Mouse (Mus musculus): ENCODE measurements around the gene Vash1. TPM values are rescaled to one million over a fixed set of nuclear protein-coding genes. Genes with fewer than 3 reads are reported as not detected.

The Vash1 gene
- 12.7 and 14.2 TPM in 2 replicates for polyA plus RNA-seq (2014; fragmentation: Nextera tagmentation; extraction: Ambion mirVana)

DNA sequence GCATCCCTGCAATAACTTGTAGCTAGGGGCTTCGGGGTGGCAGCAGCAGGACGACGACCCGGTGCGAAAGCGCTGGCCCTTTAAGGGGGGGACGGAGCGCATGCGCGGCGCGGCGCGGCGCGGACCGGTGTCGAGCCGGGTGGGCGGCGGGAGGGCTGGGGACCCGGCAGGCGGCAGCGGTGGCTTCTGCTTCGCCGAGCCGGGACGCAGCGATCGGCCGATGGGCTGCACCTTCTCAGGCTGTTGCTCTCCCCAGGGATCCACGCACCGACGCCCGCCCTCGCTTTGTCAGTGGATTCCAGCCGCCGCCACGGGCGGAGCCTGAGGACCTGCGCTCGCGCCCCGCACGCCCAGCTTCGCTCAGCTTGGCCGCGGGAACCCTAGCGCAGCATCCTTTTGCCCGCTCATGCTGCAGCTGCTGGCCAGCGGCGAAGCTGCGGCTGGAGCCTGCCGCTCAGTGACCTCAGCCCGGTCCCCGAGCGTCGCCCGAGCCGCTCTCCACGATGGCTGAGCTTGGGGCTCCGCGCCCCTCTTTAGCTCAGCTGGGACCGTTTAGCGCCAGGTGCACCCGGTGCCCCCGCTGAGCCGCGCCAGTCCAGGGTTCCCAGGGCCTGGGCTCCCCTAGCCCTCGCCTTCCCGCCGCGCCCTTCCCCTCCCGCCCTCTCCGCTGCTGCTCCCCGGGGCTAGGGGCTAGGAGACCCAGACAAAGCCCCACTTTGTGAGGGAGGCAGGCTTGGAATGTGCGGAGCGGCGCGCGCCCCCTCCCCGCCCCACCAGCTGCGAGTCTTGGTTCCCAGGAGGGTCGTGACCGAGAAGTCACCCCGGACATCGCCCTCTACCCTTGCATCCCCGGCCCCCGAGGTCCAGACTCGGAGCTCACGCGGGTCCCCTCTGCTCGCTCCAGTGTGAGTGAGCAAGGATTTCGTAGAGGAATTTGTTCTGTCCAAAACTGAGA, at the start of gene Vash1:
Gene Vash1, plus strand, starts transcription at position 110 of the 955 bp plus-strand sequence.
- Histone ChIP-seq H3K4me1 (ENCODE audit: insufficient read depth) (peaks cover 7% of the 10 kb centered on the region; the same call in 1 of the 2 replicates), H3K27ac (ENCODE audit: low read depth) (peak within 1 kb of the TSS; percentile 78), H3K9ac (peak within 1 kb of the TSS; percentile 80), H3K9me3 (ENCODE audit: low read depth, low read length) (no peaks in the 10 kb centered on the region), H3K36me3 (ENCODE audit: insufficient read depth) (no peaks in the 10 kb centered on the region), H3K27me3 (ENCODE audit: insufficient read depth, low read length) (no peaks in the 10 kb centered on the region), H3K4me3 (ENCODE audit: low read depth, low read length) (peak within 1 kb of the TSS; percentile 77), H3K4me2 (peak within 1 kb of the TSS; percentile 99)
- under 1% methylated on average over 93 of the region's 94 CpGs for WGBS
- TF ChIP-seq CTCF (IDR thresholded peaks at IDR 0.05; ENCODE audit: low read depth), result no peak
- ATAC-seq (ENCODE audit: insufficient read depth), result peak; percentile 81
- peak; percentile 86 for DNase-seq

DNA sequence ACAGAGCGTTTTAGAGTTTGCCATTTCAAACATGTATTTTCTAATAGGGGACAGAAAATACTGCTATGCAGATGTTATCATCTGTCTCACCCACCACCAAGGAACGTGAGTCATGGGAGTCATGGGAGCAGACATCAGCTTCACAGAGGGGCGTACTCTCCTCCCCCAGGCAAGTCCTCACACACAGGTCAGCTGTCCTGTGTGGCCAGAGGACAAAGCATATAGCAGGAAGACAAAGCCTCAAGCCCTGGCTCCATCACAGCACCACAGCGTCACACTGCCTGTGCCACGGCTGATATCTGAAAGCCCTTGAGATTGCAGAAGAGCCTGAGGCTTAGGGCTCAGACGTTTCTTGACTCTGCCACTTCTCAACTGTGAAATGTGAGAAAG, 49.7 kb upstream of the Vash1 start:
- WGBS, result 12% methylated on average over 6 of the region's 6 CpGs
- peak; percentile 59 for DNase-seq
- Histone ChIP-seq H3K9me3 (ENCODE audit: low read depth, low read length) (no peaks in the 10 kb centered on the region), H3K27ac (ENCODE audit: low read depth) (peak overlapping the region; percentile 75), H3K4me2 (no peak overlapping the region), H3K36me3 (ENCODE audit: insufficient read depth) (no peaks in the 10 kb centered on the region), H3K4me1 (ENCODE audit: insufficient read depth) (peaks cover 10% of the 10 kb centered on the region), H3K4me3 (ENCODE audit: low read depth, low read length) (no peak overlapping the region), H3K27me3 (ENCODE audit: insufficient read depth, low read length) (no peaks in the 10 kb centered on the region), H3K9ac (no peak overlapping the region)
- TF ChIP-seq CTCF (IDR thresholded peaks at IDR 0.05; ENCODE audit: low read depth), result no peak
- peak; percentile 82 for ATAC-seq (ENCODE audit: insufficient read depth)

DNA sequence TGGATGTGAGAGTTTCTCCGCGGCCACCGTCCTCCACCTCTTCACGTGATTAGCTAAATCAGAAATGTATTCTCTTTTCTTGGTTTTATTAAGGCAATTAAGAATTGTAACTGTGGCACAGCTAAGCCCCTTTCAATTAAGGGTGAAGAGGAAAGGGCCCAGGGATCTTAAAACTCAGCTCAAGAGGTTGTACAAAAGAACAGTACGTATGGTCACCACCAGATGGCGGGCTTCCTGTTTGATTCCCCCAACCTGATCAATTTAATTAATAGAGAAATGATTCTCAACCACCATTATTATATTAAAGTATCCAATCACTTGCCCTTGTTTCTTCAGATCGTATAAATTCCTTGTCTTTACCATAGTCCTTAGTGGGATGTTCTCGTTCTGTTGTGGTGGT, 36.7 kb upstream of the Vash1 start:
- H3K4me2 ChIP-seq, result no peak overlapping the region
- H3K9me3 ChIP-seq (ENCODE audit: low read depth, low read length), result no peaks in the 10 kb centered on the region
- no peak overlapping the region for H3K9ac ChIP-seq
- TF ChIP-seq CTCF (IDR thresholded peaks at IDR 0.05; ENCODE audit: low read depth), result peak; percentile 67
- H3K36me3 ChIP-seq (ENCODE audit: insufficient read depth), result no peaks in the 10 kb centered on the region
- no peak overlapping the region for H3K4me3 ChIP-seq (ENCODE audit: low read depth, low read length)
- no peak overlapping the region for H3K27ac ChIP-seq (ENCODE audit: low read depth)
- H3K4me1 ChIP-seq (ENCODE audit: insufficient read depth), result no peaks in the 10 kb centered on the region; the same call in 1 of the 2 replicates
- H3K27me3 ChIP-seq (ENCODE audit: insufficient read depth, low read length), result no peaks in the 10 kb centered on the region
- WGBS, result 44% methylated on average over 8 of the region's 8 CpGs
- DNase-seq (peak; percentile 57), ATAC-seq (ENCODE audit: insufficient read depth) (no peak)

DNA sequence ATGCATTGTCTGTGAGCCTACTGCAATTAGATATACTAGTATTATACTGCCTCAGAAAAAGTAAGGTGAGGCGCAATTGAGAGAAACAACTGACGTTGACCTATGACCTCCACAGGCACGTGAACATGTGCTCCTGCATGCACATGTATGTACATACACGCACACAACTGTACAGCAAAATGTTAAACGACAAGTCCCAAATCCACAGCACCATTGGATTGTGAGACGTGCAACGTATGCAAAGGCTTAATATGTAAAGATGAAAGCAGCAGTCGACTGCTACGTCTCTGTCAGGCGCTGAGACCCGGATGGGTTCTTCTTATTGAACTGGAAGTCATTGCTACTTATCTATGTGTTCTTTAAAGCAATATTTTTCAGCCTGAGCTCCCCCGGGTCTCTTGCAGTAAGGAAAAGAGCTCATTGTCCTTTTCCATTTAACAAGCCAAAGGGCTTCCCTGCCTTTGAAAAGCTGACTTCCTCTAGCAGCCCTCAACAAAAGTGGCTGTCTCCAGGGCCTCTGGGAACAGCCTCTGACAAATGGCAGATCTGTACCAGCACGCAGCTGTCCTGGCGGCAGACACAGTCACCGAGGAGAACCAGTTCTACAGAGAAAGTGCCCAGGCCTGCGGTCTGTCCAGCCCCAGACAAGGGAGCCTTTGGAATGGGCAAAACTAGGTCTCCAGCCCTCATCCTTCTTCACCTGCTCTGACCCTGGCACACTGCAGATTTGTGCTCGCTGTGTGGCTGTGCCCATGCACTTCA, 33.8 kb upstream of the Vash1 start:
- Histone ChIP-seq H3K4me2 (no peak overlapping the region), H3K36me3 (ENCODE audit: insufficient read depth) (no peaks in the 10 kb centered on the region), H3K4me3 (ENCODE audit: low read depth, low read length) (no peak overlapping the region), H3K4me1 (ENCODE audit: insufficient read depth) (no peaks in the 10 kb centered on the region; the same call in 1 of the 2 replicates), H3K9ac (no peak overlapping the region), H3K27ac (ENCODE audit: low read depth) (no peak overlapping the region), H3K27me3 (ENCODE audit: insufficient read depth, low read length) (no peaks in the 10 kb centered on the region), H3K9me3 (ENCODE audit: low read depth, low read length) (no peaks in the 10 kb centered on the region)
- TF ChIP-seq CTCF (IDR thresholded peaks at IDR 0.05; ENCODE audit: low read depth), result no peak
- WGBS, result 69% methylated on average over 17 of the region's 17 CpGs
- no peak for DNase-seq
- no peak for ATAC-seq (ENCODE audit: insufficient read depth)

DNA sequence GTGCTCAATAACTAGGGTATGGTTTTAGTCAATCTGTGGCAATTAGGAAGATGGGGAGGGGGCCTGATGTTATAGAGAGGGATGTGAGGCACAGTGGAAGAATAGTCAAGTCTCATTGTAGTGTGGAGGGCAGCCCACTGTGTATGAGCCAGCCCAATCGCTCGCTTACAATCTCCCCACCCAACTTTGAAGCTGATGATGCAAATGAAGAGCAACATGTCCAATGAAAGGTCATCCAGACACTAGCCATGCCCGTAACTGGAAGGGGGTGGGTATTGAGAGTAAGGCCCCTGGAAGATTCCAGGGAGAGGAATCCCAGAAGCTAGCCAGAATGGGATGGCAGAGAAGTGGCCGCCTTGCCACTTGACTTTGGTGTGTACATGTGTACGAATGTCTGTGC, 33.0 kb upstream of the Vash1 start:
- no peaks in the 10 kb centered on the region for H3K9me3 ChIP-seq (ENCODE audit: low read depth, low read length)
- ATAC-seq (ENCODE audit: insufficient read depth), result no peak
- H3K27me3 ChIP-seq (ENCODE audit: insufficient read depth, low read length), result no peaks in the 10 kb centered on the region
- no peak for DNase-seq
- H3K9ac ChIP-seq, result no peak overlapping the region
- WGBS, result 86% methylated on average over 5 of the region's 5 CpGs
- H3K36me3 ChIP-seq (ENCODE audit: insufficient read depth), result no peaks in the 10 kb centered on the region
- H3K4me2 ChIP-seq, result no peak overlapping the region
- no peak overlapping the region for H3K27ac ChIP-seq (ENCODE audit: low read depth)
- H3K4me3 ChIP-seq (ENCODE audit: low read depth, low read length), result no peak overlapping the region
- no peak for TF ChIP-seq CTCF (IDR thresholded peaks at IDR 0.05; ENCODE audit: low read depth)
- no peaks in the 10 kb centered on the region; the same call in 1 of the 2 replicates for H3K4me1 ChIP-seq (ENCODE audit: insufficient read depth)

DNA sequence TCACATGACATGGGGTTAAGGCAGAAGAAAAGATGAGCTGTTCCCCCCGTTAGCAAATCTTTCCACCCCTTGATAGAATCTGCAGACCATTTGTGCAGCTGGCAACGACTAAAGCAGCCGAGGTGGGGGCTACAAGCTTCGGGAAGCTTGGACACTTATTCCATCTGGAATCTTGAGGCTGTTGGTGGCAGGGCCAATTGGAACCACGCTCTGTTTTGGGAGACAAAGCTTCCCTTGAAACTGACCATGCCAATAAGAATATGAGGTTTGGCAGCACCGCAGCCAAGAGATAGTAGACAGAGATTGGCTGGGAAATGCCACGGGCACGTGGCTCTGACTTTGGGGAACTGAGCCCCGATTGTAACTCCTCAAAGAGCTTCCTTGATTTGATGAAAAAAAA, 31.7 kb upstream of the Vash1 start:
- Histone ChIP-seq H3K27ac (ENCODE audit: low read depth) (no peak overlapping the region), H3K9me3 (ENCODE audit: low read depth, low read length) (no peaks in the 10 kb centered on the region), H3K4me2 (no peak overlapping the region), H3K9ac (no peak overlapping the region), H3K4me1 (ENCODE audit: insufficient read depth) (peaks cover 1% of the 10 kb centered on the region), H3K4me3 (ENCODE audit: low read depth, low read length) (no peak overlapping the region), H3K27me3 (ENCODE audit: insufficient read depth, low read length) (no peaks in the 10 kb centered on the region), H3K36me3 (ENCODE audit: insufficient read depth) (no peaks in the 10 kb centered on the region)
- 57% methylated on average over 9 of the region's 9 CpGs for WGBS
- ATAC-seq (ENCODE audit: insufficient read depth), result no peak
- no peak for DNase-seq
- TF ChIP-seq CTCF (IDR thresholded peaks at IDR 0.05; ENCODE audit: low read depth), result no peak

DNA sequence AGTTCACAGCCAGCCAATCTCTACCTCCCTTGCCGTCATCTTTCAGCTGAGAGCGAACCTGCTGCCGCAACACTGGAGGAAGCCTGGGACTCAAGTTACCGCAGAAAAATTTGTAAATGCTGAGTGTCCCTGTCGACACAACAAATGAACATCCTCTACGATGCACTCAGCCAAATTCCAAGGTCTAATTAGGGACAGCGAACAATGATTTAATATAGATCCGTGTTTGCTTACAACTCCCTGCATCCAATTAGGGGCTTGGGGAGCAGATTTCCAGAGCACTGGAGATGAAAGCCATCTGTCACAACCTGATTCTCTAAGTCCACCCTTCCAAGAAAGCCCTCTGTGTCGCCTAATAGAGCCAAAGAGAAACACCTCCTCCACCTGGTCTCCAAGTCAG, 31.2 kb upstream of the Vash1 start:
- Histone ChIP-seq H3K4me3 (ENCODE audit: low read depth, low read length) (no peak overlapping the region), H3K27me3 (ENCODE audit: insufficient read depth, low read length) (no peaks in the 10 kb centered on the region), H3K9ac (no peak overlapping the region), H3K4me1 (ENCODE audit: insufficient read depth) (peaks cover 3% of the 10 kb centered on the region), H3K9me3 (ENCODE audit: low read depth, low read length) (no peaks in the 10 kb centered on the region), H3K27ac (ENCODE audit: low read depth) (no peak overlapping the region), H3K36me3 (ENCODE audit: insufficient read depth) (no peaks in the 10 kb centered on the region), H3K4me2 (no peak overlapping the region)
- no peak for DNase-seq
- TF ChIP-seq CTCF (IDR thresholded peaks at IDR 0.05; ENCODE audit: low read depth), result no peak
- ATAC-seq (ENCODE audit: insufficient read depth), result no peak
- 47% methylated on average over 9 of the region's 9 CpGs for WGBS

All from lung, embryonic 14.5 days (tissue).